Mouse (Mus musculus): ENCODE measurements around the gene Zfp260.

DNA sequence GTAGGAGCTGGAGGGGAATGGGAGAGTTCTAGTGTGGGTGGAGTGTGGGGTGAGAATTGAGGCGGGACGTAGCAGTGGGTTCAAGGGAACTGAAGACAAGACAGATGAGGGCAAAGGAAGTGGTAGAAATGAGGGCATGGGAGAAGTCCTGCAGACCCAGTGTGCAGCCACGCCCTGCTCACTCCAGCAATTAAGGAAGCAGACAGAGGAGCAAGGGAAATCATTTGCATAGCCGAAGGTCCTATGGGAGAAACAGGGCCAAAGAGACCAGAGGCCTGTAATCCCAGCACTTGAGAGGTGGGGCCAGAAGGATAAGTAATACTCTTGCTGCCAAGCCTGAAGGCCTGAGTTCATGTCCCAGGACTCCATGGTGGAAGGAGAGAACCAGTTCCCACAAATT is 37.8 kb downstream of the Zfp260 start:
- TF ChIP-seq CTCF (conservative IDR thresholded peaks at IDR 0.05; ENCODE audit: low read length) (no peak), NANOG (IDR thresholded peaks at IDR 0.05; ENCODE audit: borderline replicate concordance, low read length) (no peak)

Data from E14TG2a.4 (cell line).